In the genomic region with DNA sequence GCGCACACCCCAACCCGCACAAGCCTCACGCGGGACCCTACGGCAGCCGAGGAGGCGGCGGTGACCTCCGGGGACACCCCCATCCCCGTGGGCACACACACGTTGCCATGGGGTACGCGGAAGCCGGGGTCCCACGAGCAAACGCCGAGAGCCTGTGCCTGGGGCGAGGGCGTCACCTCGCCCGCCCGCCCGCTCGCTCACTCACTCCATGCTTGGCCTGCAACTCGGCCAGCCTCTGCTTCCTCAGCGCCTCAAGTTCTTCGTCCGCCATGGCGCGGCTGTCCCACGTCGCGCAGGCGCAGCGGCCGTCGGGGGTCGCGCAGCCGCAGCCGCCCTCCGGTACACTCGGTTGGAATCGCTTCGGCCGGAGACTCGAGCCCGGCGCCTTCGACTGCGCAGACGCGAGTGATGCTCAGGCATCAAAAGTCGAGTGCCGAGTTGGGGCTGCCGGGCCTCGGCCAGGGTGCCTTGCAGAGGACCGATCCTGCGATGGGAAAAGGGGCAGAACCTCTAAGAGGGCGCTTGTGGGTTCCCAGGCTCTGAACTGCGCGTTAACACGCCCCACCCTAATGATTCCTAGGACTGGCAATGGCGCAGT, we compare ENCODE assay signal across 7 mouse cellular contexts. TPM values are rescaled to one million over a fixed set of nuclear protein-coding genes. Genes with fewer than 3 reads are reported as not detected.
DNase-seq lines count a peak whose midpoint lies in the region; ATAC-seq and TF ChIP-seq lines count a peak whose summit lies in the region.

A gene (minus strand): TSS at position 421 of the 598 bp plus-strand sequence.

- peaks cover 7% of the 10 kb centered on the region; the same call in 1 of the 2 replicates for H3K4me1 ChIP-seq in embryonic facial prominence, embryonic 10.5 days
- no peaks in the 10 kb centered on the region for H3K4me1 ChIP-seq in intestine, postnatal 0 days (replicated peaks; ENCODE audit: control insufficient read depth, insufficient read depth, low read length)
- H3K4me1 ChIP-seq in midbrain, embryonic 12.5 days, result peaks cover 14% of the 10 kb centered on the region; the same call in 1 of the 2 replicates
- H3K4me1 ChIP-seq in small intestine, adult 2 months (ENCODE audit: control insufficient read depth, insufficient read depth, insufficient read length, low read length), result peaks cover 2% of the 10 kb centered on the region; the same call in 1 of the 2 replicates

- H3K27me3 ChIP-seq in embryonic facial prominence, embryonic 10.5 days (replicated peaks; ENCODE audit: low read depth, poor library complexity, severe bottlenecking), result no peaks in the 10 kb centered on the region
- no peaks in the 10 kb centered on the region for H3K27me3 ChIP-seq in intestine, postnatal 0 days (replicated peaks; ENCODE audit: control insufficient read depth, insufficient read depth, low read length)
- no peaks in the 10 kb centered on the region for H3K27me3 ChIP-seq in midbrain, embryonic 12.5 days
- H3K27me3 ChIP-seq in small intestine, adult 2 months (ENCODE audit: control insufficient read depth, insufficient read depth, low read length), result no peaks in the 10 kb centered on the region

- peak; percentile 30; the same call in 1 of the 2 replicates for TF ChIP-seq CTCF in intestine, postnatal 0 days (IDR thresholded peaks at IDR 0.05; ENCODE audit: low read depth)
- no peak for TF ChIP-seq CTCF in small intestine, adult 2 months (IDR thresholded peaks at IDR 0.05; ENCODE audit: extremely low read depth, insufficient read length, insufficient replicate concordance, low read depth, low read length)

- peak within 1 kb of the TSS; percentile 93 for H3K27ac ChIP-seq in embryonic facial prominence, embryonic 10.5 days (replicated peaks)
- H3K27ac ChIP-seq in intestine, postnatal 0 days (ENCODE audit: low read depth, low read length), result no peak within 1 kb of the TSS
- H3K27ac ChIP-seq in midbrain, embryonic 12.5 days (replicated peaks), result peak within 1 kb of the TSS; percentile 83
- no peak within 1 kb of the TSS for H3K27ac ChIP-seq in small intestine, adult 2 months (ENCODE audit: insufficient read depth, low read depth, low read length)

- ATAC-seq in intestine, postnatal 0 days, result peak; percentile 83
- ATAC-seq in midbrain, embryonic 12.5 days (ENCODE audit: low FRiP score, low read depth), result peak; percentile 94

- 0 out of 2 replicates have a peak, but pooled peaks cover 3% of the 10 kb centered on the region for H3K9me3 ChIP-seq in embryonic facial prominence, embryonic 10.5 days
- H3K9me3 ChIP-seq in intestine, postnatal 0 days (ENCODE audit: control insufficient read depth), result no peaks in the 10 kb centered on the region
- H3K9me3 ChIP-seq in midbrain, embryonic 12.5 days, result no peaks in the 10 kb centered on the region

- intact Hi-C loops in left cerebral cortex, postnatal 4 days (cut with DNase I), result no loop called here

- peak within 1 kb of the TSS; percentile 84 for H3K4me2 ChIP-seq in intestine, postnatal 0 days (replicated peaks; ENCODE audit: low read depth)
- H3K4me2 ChIP-seq in midbrain, embryonic 12.5 days (replicated peaks), result peak within 1 kb of the TSS; percentile 74

- peak within 1 kb of the TSS; percentile 90 for H3K9ac ChIP-seq in intestine, postnatal 0 days (ENCODE audit: low read depth, low read length)
- peak within 1 kb of the TSS; percentile 91 for H3K9ac ChIP-seq in midbrain, embryonic 12.5 days (replicated peaks)

- WGBS in embryonic facial prominence, embryonic 10.5 days, result under 1% methylated on average over 64 of the region's 64 CpGs
- WGBS in intestine, postnatal 0 days, result under 1% methylated on average over 64 of the region's 64 CpGs
- under 1% methylated on average over 64 of the region's 64 CpGs for WGBS in midbrain, embryonic 12.5 days
- 0% methylated on average over 64 of the region's 64 CpGs for WGBS in small intestine, adult 2 months

- peaks cover 36% of the 10 kb centered on the region for H3K36me3 ChIP-seq in embryonic facial prominence, embryonic 10.5 days (replicated peaks)
- peaks cover 25% of the 10 kb centered on the region for H3K36me3 ChIP-seq in intestine, postnatal 0 days (ENCODE audit: control insufficient read depth, insufficient read depth)
- peaks cover 32% of the 10 kb centered on the region for H3K36me3 ChIP-seq in midbrain, embryonic 12.5 days
- H3K36me3 ChIP-seq in small intestine, adult 2 months (ENCODE audit: control insufficient read depth, insufficient read depth, low read length), result peaks cover 13% of the 10 kb centered on the region

- TF ChIP-seq POLR2A in small intestine, adult 2 months (IDR thresholded peaks at IDR 0.05; ENCODE audit: low read depth, low read length), result peak; percentile 53; the same call in 1 of the 2 replicates

- H3K4me3 ChIP-seq in embryonic facial prominence, embryonic 10.5 days, result peak within 1 kb of the TSS; percentile 99
- H3K4me3 ChIP-seq in intestine, postnatal 0 days (ENCODE audit: low read depth, low read length), result peak within 1 kb of the TSS; percentile 93
- H3K4me3 ChIP-seq in midbrain, embryonic 12.5 days, result peak within 1 kb of the TSS; percentile 73
- peak within 1 kb of the TSS; percentile 90 for H3K4me3 ChIP-seq in small intestine, adult 2 months (ENCODE audit: low read depth, low read length)

- peak; percentile 99 for DNase-seq in adrenal gland, postnatal 10 days
- DNase-seq in embryonic facial prominence, embryonic 10.5 days (ENCODE audit: low spot score), result peak; percentile 97
- peak; percentile 36 for DNase-seq in gonadal fat pad, adult 2 months (ENCODE audit: low read depth)
- peak; percentile 98 for DNase-seq in left cerebral cortex, postnatal 4 days

RNA-seq across cellular contexts. Expression of the gene that starts here (rescaled TPM):
- 100 to 1,000 TPM in 1 of 2 experiments, 10 to 100 TPM in 1; 96.1 to 103 TPM for total RNA-seq in adrenal gland, postnatal 10 days (2021)
- polyA plus RNA-seq in embryonic facial prominence, embryonic 10.5 days (2016; fragmentation: Nextera tagmentation; extraction: Ambion mirVana), result 313 and 320 TPM in 2 replicates
- 23.9 and 43.5 TPM in 2 replicates for polyA plus RNA-seq in gonadal fat pad, adult 2 months (2012; rRNA removed)
- 168 and 169 TPM in 2 replicates for polyA plus RNA-seq in intestine, postnatal 0 days (2015; fragmentation: Nextera tagmentation; extraction: Ambion mirVana)
- 100 to 1,000 TPM; 110 to 114 TPM for total RNA-seq in left cerebral cortex, postnatal 4 days (2021)
- 264 and 277 TPM in 2 replicates for polyA plus RNA-seq in midbrain, embryonic 12.5 days (2016; fragmentation: Nextera tagmentation; extraction: Ambion mirVana)
- 23.4 and 60.3 TPM in 2 replicates for polyA plus RNA-seq in small intestine, adult 2 months (2012; rRNA removed)

Comparison
In these comparisons a context has a peak if more than half of its experiments do, and no peak if none do; other contexts are left out.
1. DNase-seq: peak in every context shown above with its lines; median percentile 99 in adrenal gland, postnatal 10 days; 98 in left cerebral cortex, postnatal 4 days; 97 in embryonic facial prominence, embryonic 10.5 days; 36 in gonadal fat pad, adult 2 months.
2. H3K27ac ChIP-seq: peak in embryonic facial prominence, embryonic 10.5 days (single experiment) and midbrain, embryonic 12.5 days (single experiment); none in intestine, postnatal 0 days (single experiment) and small intestine, adult 2 months (single experiment).
3. Peak in every context shown above with its lines, with median percentiles within 50 percentile points of each other: H3K4me3 ChIP-seq.